Mouse (Mus musculus) ES-Bruce4 (cell line): Measurements from ENCODE around the gene Il4ra. TPM values are rescaled to one million over a fixed set of nuclear protein-coding genes. Genes with fewer than 3 reads are reported as not detected.

ENCODE experiments used
- H3K27ac ChIP-seq: 2 replicates; pipeline ENCODE4 v1.5.1; 2012; ENCODE audit warnings: low read length, inconsistent platforms; ENCODE audit not compliant: insufficient read depth
- H3K27me3 ChIP-seq: 2 replicates; pipeline ENCODE4 v1.6.1; 2012; ENCODE audit warnings: mild to moderate bottlenecking, low read length, inconsistent platforms; ENCODE audit not compliant: control insufficient read depth, poor library complexity, insufficient read depth, severe bottlenecking
- H3K36me3 ChIP-seq: 2 replicates; pipeline ENCODE4 v1.6.1; 2012; ENCODE audit warnings: inconsistent platforms, mild to moderate bottlenecking, low read length, moderate library complexity; ENCODE audit not compliant: control insufficient read depth, poor library complexity, insufficient read depth, severe bottlenecking
- H3K4me1 ChIP-seq: one replicate; pipeline ENCODE4 v1.8.1; 2011; ENCODE audit warnings: low read length; ENCODE audit not compliant: control insufficient read depth, insufficient read depth
- H3K4me3 ChIP-seq: 2 replicates; pipeline ENCODE4 v1.5.1; 2011; ENCODE audit warnings: low read depth, mild to moderate bottlenecking, low read length
- H3K9ac ChIP-seq: 2 replicates; pipeline ENCODE4 v1.6.1; 2012; ENCODE audit warnings: low read depth, mild to moderate bottlenecking, inconsistent platforms; ENCODE audit not compliant: poor library complexity, severe bottlenecking
- H3K9me3 ChIP-seq: replicated peaks from 2 replicates; pipeline ENCODE4 v1.6.1; 2012; ENCODE audit warnings: mild to moderate bottlenecking, low read length, inconsistent platforms; ENCODE audit not compliant: control insufficient read depth, poor library complexity, insufficient read depth, severe bottlenecking
- CTCF ChIP-seq: IDR thresholded peaks from one replicate; pipeline ENCODE4 v1.8.1; 2011; ENCODE audit warnings: low read depth, low read length
- EP300 ChIP-seq: IDR thresholded peaks from 2 replicates; pipeline ENCODE4 v1.6.1; 2011; ENCODE audit warnings: low read depth, low read length; ENCODE audit not compliant: insufficient read depth
- POLR2A ChIP-seq: IDR thresholded peaks from one replicate; pipeline ENCODE4 v1.8.1; 2011; ENCODE audit warnings: low read length; ENCODE audit not compliant: insufficient read depth
- polyA plus RNA-seq: library from polyadenylated mRNA; stranded (reverse); fragments of >200 nt; gene quantifications from 2 replicates; pipeline ENCODE4 v1.2.4, GENCODE M21; 2011; ENCODE audit warnings: low read depth; ENCODE audit not compliant: missing spikeins, insufficient read depth, insufficient read length

The Il4ra gene
- polyA plus RNA-seq, 1 experiment, result 1.4 TPM

GRCm38 (mm10) chr7:125601821-125602448, 50.0 kb downstream of the Il4ra start:
- Histone ChIP-seq H3K4me1 (no peaks in the 10 kb centered on the region), H3K9me3 (no peaks in the 10 kb centered on the region), H3K9ac (no peak overlapping the region)

DNA sequence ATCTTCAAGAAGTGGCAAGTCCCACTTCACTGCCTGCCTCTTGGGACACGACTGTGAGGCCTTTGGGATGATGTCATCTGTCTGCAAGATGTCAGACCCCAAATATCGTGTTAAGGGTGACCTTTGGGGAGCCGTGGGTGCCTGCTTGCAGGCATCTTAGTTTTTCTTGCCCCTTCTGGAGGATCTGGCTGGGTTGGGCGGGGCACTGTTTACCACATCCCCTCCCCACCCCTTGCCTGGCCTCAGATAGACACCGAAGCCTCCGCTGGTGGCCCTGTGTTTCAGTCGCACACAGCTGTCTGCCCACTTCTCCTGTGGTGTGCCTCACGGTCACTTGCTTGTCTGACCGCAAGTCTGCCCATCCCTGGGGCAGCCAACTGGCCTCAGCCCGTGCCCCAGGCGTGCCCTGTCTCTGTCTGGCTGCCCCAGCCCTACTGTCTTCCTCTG, 51.3 kb downstream of the Il4ra start, which contains the start of gene Il21r:
Gene Il21r (plus strand): TSS at position 245 of the 447 bp plus-strand sequence.
- Histone ChIP-seq H3K27me3 (no peaks in the 10 kb centered on the region), H3K9me3 (no peaks in the 10 kb centered on the region), H3K9ac (no peak within 1 kb of the TSS), H3K36me3 (no peaks in the 10 kb centered on the region), H3K27ac (no peak within 1 kb of the TSS), H3K4me1 (no peaks in the 10 kb centered on the region), H3K4me3 (no peak within 1 kb of the TSS)
- no peak for TF ChIP-seq POLR2A
- no peak for TF ChIP-seq EP300
- no peak for TF ChIP-seq CTCF

More at GRCm38 (mm10) chr7:125601821-125602448, 50.0 kb downstream of the Il4ra start:
- H3K27ac ChIP-seq, result no peak overlapping the region
- no peak for TF ChIP-seq EP300
- no peak for TF ChIP-seq POLR2A
- no peak for TF ChIP-seq CTCF
- H3K36me3 ChIP-seq, result no peaks in the 10 kb centered on the region
- no peaks in the 10 kb centered on the region for H3K27me3 ChIP-seq
- H3K4me3 ChIP-seq, result no peak overlapping the region

DNA sequence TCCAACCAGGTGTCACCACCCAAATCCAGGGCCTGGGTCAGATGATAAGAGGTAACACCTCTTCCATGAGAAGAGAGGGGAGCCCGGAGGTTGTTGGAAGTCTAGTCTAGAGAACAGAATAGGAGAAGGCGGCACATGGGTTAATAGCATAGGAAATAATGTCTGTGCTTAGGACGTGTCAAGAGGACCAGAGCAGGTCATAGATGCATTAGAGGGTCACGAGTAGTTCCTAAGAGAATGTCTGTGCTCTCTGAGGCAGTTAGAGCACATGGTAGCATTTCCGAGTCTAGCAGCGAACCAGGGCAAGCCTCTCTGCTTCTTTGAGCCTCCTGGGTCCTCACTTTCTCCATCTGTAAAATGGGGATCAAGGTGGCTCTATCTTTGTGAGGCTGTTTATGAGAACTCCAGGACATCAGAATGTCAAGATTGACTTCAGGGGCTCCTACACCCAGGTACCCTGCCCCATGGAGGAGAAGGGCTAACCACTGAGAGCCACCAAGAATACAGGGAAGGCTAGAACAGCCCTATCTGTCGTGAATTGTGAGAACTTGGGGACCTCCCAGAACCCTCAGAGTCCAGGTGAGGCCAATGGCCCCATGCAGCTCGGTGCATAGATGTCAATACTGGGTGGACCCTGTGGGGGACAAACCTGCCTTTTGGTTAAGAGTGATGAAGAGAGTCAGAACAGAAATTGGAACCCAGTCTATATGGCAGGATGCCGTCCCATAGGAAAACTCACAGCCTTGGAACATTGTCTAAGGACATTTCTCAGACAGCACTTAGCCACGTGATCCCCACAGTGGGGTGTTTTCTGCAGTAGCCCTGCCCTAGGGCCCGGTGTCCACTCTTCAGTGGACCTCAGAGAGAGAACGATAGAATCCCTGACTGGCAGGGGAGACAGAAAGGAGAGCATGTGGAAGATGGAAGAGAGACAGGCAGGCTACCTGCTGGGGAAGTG, 52.7 kb downstream of the Il4ra start:
- Histone ChIP-seq H3K4me3 (no peak overlapping the region), H3K9ac (no peak overlapping the region), H3K4me1 (no peaks in the 10 kb centered on the region), H3K36me3 (no peaks in the 10 kb centered on the region), H3K9me3 (no peaks in the 10 kb centered on the region), H3K27me3 (no peaks in the 10 kb centered on the region), H3K27ac (no peak overlapping the region)
- TF ChIP-seq POLR2A (no peak), EP300 (no peak), CTCF (no peak)

DNA sequence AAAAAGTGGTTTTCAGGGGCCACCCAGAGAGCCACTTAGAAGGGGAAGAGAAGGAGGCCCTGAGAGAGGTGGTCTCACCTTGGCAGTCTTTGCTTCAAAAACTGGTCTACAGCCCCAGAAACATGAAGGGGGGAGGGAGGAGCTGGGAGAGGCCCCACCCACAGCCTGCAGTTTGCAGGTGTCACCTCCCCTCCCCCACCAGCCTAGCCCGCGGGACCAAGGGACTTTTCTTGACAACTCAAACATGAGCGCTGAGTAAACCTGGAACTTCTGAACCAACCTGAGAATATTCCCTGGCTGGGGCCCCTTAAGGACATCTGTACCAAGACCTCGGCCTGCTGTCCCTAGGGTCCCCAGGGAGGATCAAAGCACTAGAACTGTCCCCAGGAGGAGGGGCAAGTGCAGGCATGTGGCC, 53.8 kb downstream of the Il4ra start:
- Histone ChIP-seq H3K9ac (no peak overlapping the region), H3K27ac (no peak overlapping the region), H3K4me1 (no peaks in the 10 kb centered on the region), H3K36me3 (no peaks in the 10 kb centered on the region), H3K4me3 (no peak overlapping the region), H3K9me3 (no peaks in the 10 kb centered on the region), H3K27me3 (no peaks in the 10 kb centered on the region)
- no peak for TF ChIP-seq POLR2A
- no peak for TF ChIP-seq EP300
- no peak for TF ChIP-seq CTCF

GRCm38 (mm10) chr7:125606265-125607164, 54.6 kb downstream of the Il4ra start:
- H3K9ac ChIP-seq, result no peak overlapping the region
- no peak for TF ChIP-seq POLR2A
- no peak for TF ChIP-seq EP300
- TF ChIP-seq CTCF, result no peak
- no peaks in the 10 kb centered on the region for H3K4me1 ChIP-seq
- no peak overlapping the region for H3K27ac ChIP-seq
- no peak overlapping the region for H3K4me3 ChIP-seq
- no peaks in the 10 kb centered on the region for H3K27me3 ChIP-seq
- no peaks in the 10 kb centered on the region for H3K36me3 ChIP-seq
- H3K9me3 ChIP-seq, result no peaks in the 10 kb centered on the region
